Mouse (Mus musculus): ENCODE data around the gene Slc39a12.
A peak's percentile ranks its signal among the peaks of the same experiment; 100 is the strongest.

Slc39a12 gene

DNA sequence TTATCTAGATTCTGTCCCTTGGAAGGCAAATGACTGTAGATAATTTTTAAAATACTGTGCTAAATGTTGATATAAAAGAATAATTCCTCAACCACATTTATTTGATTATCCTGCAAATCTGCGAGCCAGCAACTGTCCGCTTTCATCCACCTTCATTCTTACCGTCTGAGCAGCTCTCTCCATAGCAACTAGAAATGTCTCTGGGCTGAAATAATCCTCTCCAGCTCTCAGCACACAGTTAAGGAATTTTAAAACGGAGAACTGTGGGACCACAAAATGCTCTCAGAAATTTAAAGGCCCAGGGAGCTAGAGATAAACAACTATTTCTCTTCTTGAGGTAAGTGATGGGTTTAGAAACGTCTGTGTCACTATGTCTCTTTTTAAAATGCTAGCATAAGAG is at the start of gene Slc39a12:
Slc39a12 (plus strand) TSS at position 155 of the 400 bp plus-strand sequence.
- no peak for DNase-seq (ENCODE audit: extremely low read depth, insufficient read length, low spot score)

DNA sequence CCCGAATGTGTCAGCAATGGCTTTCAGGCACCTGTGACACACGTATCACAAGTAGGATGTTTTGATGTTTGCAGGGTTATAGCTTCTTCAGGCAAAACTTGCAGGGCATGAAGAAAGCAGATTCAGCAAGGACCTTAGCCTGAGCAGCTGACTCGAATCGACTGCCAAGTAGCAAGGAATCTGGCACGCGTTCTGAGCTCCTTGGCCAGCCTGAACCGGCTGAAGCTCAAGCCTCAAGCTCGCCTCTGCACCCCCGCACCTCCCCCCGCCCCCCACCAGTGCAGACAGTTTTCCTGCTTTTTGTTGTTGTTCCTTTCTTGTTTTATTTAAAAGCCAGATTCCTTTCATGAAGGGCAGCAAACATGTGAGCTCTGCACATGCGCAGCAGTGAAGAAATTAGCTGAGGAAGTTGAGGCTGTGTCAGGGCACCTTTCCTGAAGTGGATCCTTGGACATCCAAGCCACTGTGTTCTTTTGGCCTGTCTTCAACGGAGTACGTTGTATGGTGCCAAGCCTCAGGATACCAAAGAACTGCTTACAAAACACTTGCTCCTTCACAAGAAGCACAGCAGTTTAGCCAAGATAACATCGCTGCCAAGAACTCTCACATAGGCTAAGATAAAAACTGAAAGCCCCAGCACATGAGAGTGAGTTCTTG is 46.3 kb upstream of the Slc39a12 start:
- DNase-seq (ENCODE audit: extremely low read depth, insufficient read length, low spot score) = peak; percentile 4

DNA sequence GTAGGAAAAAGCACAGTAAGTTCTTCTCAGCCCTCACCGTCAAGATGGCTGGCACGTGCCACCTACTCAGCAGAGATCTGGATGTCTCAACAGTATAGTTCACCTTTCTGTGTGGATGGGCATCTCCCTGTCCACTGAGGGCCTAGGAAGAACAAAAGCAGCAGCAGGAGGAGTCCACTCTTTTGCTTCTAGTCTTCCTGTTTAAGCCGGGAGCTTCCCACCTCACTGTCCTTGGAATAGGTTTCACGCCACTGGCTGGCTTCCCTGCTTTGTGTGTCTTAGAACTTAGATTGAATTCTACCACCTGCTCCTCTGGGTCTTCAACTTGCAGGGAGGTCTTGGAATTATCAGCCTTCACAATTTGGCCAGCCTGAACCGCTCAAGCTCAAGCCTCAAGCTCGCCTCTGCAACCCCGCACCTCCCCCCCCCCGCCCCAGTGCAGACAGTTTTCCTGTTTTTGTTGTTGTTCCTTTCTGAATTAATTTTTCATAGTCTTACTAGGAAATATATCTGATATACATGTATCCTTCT is 45.7 kb upstream of the Slc39a12 start:
- DNase-seq (ENCODE audit: extremely low read depth, insufficient read length, low spot score) = no peak

DNA sequence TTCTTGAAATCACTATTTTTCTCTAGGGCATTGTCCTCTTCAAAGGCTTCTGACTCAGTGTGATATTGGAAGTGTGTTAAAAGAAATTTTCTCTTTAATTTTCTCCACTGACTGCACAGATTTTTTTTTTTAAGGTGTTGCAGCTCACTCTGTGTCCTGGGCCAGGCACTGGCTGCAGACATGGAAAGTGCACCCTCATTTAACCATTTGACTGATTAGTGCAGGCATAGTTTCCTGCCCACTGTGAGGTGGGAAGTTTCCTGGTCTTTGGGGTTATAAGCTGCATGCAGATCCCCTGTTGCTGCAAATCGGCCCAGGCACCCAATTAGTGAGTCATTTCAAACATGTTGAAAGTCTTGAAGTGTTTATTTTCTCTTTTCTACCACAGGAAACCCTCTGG is 740 bp downstream of the Slc39a12 start:
- DNase-seq (ENCODE audit: extremely low read depth, insufficient read length, low spot score) = no peak

DNA sequence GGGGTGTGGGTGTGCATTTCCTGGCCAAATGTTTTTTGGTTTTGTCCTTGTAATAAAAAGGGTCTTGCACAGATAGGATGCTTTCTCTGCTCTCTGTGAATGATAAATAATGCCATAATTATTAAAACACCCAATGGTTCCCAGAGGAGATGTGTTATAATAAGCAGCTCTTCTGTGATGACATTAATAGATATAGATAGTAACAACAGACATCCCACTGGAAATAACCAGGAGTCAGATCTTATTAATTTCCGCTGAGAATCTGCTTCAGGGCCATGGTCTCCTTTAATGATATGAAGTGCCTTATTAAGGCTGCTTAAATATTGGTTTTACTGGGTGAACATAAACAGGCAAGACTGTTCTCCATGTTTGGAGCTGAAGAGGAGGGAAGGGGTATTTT is 2.8 kb downstream of the Slc39a12 start:
- no peak for DNase-seq (ENCODE audit: extremely low read depth, insufficient read length, low spot score)

DNA sequence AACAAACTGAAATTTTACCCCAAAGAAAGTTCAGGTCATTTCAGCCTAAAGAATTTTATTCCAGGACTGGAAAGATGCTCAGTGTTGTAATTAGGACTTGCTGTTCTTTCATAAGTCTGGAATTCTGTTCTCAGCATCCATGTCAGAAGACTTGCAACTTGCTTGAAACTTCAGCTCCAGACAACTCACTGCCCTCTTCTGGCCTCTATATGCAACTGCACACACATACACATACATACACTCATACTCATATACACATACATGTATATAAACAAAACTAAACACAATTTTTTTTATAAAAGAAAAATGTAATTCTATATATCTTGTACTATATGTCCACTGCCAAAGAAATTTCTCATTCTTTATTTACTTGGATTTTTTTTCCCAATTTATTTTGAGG is 14.9 kb downstream of the Slc39a12 start:
- no peak for DNase-seq (ENCODE audit: extremely low read depth, insufficient read length, low spot score)

DNA sequence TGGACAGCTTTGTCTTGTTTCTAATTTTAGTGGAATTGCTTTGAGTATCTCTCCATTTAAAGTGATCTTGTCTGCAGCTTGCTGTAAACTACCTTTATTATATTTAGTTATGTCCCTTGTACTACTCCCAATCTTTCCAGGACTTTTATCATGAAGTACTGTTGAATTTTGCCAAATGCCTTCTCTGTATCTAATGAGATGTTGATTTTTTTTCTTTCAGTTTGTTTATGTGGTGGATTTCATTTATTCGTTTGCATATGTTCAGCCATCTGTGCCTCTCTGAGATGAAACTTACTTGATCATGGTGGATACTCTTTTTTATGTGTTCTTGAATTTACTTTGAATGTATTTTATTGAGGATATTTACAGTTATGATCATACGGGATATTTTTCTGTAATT is 40.9 kb downstream of the Slc39a12 start:
- no peak for DNase-seq (ENCODE audit: extremely low read depth, insufficient read length, low spot score)

DNA sequence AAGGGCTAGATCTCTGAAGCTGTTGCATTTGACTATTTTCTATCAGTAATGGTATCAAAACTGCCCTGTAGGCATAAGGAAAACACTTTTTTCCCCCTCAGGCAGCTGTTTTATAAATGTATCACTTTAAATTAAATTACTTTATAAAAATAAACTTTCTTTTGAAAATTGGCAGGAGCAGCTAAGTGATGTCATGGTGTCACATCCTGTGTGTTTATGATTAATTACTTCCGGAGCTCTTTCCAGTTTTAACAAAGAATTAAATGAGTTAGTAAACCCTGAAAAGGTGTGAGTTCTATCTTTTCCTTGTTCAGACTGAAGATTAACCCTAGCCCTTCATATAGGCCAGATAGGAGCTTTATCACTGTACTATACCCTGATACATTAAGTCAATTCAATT is 59.2 kb downstream of the Slc39a12 start:
- no peak for DNase-seq (ENCODE audit: extremely low read depth, insufficient read length, low spot score)

DNA sequence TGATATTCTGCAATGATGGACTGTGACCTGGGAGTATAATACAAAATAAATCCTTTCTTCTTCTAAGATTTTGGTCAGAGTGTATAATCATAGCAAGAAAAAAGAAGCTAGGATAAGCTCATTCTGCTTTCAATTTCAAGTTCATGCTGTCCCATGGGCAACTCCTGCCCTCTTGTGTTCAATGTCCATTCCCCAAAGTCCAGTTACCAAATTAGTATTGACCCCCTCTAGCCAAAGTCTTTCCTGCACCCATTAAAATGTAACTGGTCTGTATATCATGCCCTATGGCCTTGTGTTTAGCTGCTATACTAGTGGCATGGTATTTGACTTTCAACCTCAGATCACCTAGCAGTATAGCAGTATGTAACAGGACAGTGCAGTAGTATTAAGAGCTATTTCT is 62.8 kb downstream of the Slc39a12 start:
- no peak for DNase-seq (ENCODE audit: extremely low read depth, insufficient read length, low spot score)

DNA sequence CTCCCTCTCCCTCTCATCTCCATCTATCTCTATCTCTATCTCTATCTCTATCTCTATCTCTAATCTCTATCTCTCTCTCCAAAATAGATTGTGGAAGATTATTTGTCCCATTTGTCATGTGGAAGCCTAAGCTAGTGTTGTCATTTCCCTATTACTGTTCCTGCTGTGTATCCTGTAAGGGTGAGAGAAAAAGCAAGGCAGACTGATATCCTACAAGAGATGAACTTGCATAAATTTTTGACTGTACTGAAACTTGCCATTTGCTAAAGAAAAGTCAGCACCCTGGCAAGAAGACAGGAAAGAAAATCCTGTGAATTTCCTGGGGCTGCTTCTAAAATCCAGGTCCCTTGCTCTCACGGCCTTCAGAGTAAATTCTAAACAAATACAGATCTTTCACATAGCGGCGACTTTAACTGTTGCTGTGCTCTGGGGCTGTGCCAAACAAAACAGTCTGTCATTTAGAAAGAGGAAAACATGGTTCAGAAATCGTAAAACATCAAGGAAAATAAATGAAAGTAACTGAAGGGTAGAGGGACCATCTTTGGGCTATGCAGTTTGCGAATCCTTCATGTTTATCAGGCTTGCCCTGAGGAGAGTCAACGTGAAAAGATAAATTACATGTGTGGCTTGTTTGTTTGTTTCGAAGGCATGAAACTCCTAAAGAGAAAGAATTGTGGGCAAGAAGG is 67.0 kb downstream of the Slc39a12 start:
- DNase-seq (ENCODE audit: extremely low read depth, insufficient read length, low spot score) = no peak

DNA sequence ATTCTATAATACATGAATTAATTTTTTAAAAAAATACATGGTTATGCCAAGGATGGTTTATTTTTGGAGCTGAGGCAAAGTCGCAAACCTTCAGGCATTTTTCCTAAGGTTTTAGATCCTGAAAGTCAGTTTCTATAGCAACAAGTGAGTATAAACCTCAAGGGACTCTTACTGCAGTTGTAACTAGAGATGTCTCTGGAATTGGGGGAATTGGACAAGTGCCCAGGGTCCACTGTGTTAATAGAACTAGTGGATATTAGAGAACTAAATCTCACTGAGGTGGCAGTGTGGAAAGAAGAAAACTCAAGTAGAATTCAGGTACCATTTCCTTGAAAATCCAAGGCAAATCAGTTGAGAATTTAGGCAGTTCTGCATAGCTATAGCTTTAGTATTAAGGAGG is 76.3 kb downstream of the Slc39a12 start:
- no peak for DNase-seq (ENCODE audit: extremely low read depth, insufficient read length, low spot score)

DNA sequence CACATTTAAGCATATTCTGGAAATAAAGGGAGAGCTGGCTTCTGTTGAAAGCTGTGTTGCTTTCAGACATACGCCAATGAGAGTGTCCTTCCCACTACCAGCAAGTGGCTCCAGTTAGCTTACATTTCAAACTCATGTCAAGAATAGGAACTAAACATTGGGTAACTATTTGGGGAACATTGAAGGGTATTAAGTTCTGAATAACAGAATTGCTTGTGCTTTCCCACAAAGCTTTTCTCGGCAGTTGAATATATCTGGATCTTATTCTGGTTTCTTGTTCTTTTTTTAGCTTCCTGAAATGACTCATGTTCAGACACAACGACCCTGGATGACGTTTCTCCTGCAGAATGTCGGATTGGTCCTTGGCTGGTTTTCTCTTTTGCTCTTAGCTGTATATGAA is 106.0 kb downstream of the Slc39a12 start:
- DNase-seq (ENCODE audit: extremely low read depth, insufficient read length, low spot score) = no peak

DNA sequence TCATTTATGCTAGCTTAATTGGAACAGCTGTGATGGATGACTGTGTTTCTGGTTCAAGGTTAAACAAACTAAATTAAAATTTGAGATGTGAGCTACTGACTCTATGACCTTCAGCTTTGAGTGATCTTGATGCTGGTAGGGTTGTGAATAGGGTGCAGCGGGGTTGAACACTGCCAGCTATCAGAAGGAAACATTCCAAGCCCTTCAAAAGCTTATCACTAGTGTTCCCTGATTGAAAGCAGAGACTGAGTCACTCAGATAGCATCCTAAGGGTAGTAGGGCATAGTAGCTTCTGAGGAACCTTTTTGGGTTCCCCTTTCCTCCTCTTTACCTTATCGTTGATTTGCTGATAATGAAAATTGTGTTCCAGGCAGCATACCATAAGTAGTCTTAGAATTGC is 108.0 kb downstream of the Slc39a12 start:
- no peak for DNase-seq (ENCODE audit: extremely low read depth, insufficient read length, low spot score)

DNA sequence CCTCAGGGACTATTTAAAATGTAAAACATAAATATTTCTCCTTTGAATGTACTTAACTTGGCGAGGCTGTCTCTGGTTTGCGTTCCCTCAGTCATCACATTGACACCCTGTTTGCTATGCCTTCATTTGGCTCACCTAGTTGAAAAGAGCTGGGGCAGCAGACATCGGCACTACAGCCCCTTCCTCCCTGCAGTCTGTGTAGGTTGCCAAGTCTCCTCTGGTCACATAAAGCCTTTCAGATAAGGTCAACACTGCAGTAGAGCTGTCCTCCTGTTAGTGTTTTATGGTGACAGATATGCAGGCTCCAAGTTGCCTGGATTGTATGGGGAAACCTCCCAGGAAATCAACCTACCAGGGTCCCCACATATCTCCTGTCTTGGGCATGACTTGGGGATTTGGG is 114.4 kb downstream of the Slc39a12 start:
- DNase-seq (ENCODE audit: extremely low read depth, insufficient read length, low spot score) = no peak

DNA sequence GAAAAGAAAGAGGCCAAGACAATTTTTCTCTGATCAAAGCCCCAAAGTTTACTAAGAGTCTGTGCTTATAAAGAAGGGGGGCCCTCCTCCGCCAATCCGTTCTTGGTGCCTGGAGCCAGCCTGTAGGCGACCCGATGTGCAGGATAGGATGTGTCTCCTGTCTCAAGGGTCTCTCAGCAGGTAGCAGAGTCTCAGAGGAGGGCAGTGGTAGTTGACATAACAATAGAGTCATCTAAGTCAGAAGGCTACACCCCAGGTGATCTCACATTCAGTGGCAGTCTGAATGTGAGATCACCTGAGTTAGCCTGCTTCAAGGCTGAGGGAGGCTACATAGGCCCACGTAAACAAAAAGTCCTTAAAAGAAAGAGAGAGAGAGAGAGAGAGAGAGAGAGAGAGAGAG is 130.1 kb downstream of the Slc39a12 start:
- DNase-seq (ENCODE audit: extremely low read depth, insufficient read length, low spot score) = no peak

DNA sequence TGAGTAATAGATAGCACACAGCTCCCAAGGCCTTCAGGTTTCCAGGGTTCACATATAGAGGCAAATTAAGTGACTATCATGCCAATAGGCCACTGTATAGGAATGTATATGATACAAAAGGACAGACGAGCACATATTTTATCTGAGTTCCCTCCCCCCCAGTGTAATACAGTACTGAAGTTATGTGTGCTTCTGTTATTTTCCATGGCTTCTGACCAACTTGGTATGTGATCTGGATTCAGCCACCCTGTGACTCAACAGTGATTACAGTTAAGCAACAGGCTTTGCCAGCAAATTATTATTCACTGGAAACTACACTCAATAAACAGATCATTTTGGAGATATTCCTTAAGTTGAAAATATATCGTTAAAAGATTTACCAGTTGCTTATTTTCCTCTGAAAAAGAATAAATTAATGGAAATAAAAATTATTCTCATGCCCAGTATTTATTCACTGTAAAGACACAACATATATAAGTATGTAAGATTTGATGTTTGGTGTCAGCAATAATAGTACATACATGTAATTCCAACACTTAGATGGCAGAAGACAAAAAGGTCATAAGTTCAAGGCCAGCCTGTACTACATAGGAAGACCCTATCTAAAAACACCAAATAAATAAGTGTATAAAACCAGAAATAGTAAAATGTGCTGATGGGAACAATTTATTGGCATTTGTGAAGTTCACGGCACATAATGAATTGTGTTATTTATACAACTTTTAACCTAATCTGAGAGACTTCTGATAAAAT is 146.4 kb downstream of the Slc39a12 start:
- DNase-seq (ENCODE audit: extremely low read depth, insufficient read length, low spot score) = peak; percentile 15

DNA sequence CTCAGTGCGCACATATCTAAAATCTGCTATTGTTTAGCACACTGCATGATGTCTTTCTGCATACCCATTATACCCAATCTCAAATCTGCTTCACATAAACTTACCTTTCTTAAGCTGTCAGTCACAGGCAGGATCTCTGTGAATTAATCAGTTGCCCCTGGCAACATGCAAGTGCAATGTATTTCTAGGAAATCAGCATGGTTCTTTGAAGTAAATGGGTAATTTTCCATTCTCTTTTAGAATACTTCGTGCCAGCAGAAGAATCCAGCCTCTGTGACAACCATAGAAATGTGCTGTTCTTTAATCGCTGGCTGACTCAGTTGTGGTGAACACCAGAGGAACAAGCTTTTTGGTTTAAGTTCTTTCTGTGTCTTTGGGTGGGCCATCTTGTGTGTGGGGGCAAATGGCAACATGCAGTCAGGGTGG is 147.1 kb downstream of the Slc39a12 start:
- DNase-seq (ENCODE audit: extremely low read depth, insufficient read length, low spot score) = no peak

DNA sequence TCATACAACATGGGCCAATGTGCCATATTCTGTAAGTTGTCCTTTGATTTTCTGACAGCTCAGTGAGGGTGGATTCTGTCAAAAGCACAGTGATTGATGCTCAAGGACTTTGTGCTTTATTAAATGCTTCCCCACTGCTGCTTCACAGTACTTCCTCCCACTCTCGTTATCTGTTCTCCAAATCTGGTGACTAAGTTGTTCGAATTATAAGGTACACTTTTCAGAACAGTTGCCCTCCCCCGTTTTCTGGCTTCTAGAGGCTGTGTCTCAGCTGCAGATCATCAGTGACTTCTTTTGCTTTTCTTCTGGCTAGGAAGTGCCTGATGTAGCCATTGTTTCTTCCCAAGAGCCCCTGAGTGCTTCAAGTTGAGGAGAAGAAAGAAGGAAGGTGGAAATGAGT is 149.7 kb downstream of the Slc39a12 start:
- no peak for DNase-seq (ENCODE audit: extremely low read depth, insufficient read length, low spot score)

DNA sequence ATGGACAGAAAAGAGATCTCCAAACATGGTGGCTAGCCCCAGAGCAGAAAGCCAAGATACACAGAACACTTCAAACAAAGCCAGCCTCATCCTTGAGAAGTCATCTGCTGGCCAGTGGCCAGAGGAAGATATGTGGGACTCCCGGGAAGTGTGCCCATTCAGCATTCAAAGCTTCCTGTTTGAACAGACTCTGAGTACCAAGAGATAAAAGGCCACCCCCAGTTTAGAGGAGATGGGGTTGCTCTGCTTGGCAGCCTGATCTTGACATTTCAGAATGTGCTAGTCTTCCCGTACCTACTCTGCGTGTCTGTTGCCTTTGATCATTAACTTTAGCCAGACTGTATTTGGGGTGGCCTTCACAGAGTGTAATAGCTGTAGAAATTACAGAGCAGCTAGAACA is 155.2 kb downstream of the Slc39a12 start:
- DNase-seq (ENCODE audit: extremely low read depth, insufficient read length, low spot score) = no peak

DNA sequence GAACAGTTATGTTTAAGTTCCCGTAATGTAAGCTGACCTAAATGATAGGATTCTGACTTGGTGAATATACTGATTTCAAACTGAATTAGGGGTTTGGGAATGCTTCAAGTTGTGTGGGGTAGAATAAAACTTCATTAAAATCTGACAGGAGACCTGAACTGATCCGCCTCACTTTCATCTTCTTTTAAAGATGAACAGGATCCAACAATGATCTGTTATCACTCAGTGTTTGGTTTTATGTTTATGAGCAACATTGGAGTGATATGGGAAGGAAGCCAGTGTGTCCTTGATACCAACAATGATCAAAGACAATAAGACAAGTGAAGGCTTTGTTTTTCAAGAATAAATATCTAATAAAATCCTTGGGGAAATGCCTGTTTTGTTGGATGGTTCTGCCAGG is 155.7 kb downstream of the Slc39a12 start:
- DNase-seq (ENCODE audit: extremely low read depth, insufficient read length, low spot score) = no peak

All from 3134 (cell line).